Mouse (Mus musculus) hindlimb bud, embryonic 11.5 days (tissue): ENCODE data around the gene Nup107.
"Not testable (repeated sequence)": the region's sequence is repeated elsewhere in the genome, so short reads cannot be mapped to it uniquely, and the experiment has no call there.

Experiments used
- DNase-seq: peaks from one replicate; pipeline ENCODE4 v3.0.0-alpha.2; 2012; ENCODE audit warnings: low read depth, low spot score; ENCODE audit errors: extremely low spot score

Nup107 gene

GRCm38 (mm10) chr10:117753711-117754608 is 38.5 kb downstream of the Nup107 start:
- no peak for DNase-seq

DNA sequence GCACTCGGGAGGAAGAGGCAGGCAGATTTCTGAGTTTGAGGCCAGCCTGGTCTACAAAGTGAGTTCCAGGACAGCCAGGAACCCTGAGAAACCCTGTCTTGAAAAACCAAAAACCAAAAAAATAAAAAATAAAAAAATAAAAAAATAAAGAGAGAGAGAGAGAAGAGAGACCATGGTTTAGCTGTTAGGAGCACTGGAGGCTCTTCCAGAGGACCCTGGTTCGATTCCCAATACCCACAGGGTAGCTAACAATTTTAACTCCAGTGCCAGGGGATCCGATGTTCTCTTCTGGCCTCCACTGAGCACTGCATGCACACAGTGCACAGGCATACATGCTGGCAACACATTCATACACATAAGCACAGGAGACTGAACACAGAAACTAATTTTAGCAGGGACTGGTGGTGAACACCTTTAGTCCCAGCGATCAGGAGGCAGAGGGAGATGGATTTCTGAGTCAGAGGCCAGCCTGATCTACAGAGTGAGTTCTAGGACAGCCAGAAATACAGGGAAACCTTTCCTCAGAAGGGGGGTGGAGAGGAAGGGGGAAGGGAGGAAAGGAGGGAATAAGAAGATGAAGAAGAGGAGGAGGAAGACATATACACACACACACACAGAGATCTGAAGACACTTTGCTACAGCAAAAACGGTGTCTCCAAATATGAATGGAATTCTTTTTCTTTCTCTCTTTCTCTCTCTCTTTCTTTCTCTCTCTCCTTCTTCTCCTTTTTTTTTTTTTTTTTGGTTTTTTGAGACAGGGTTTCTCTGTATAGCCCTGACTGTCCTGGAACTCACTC is 39.5 kb downstream of the Nup107 start:
- DNase-seq, result no peak

DNA sequence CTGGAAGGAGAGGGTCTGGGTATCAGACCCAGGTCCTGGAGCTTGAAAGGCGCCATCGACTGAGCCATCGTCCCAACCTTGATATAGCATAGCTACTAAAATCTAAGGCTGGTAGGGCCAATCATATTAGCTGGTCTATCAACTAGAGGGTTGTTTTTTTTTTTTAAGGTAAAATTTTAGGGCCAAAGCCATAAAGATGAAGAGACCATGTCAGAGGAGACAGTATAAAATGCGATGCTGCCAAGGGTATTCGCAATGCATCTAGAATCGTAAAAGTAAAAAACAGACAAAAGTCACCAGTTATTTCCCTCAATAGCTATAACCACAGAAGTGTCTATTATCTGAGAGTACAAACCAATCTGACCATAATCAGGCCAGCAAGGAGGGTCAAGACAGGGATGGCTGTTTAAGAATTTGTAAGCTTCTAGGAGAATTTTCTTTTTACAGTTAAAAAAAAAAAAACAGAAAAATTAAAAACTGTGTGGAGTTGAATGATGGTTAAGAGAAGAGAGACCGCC is 40.1 kb downstream of the Nup107 start:
- DNase-seq, result no peak

DNA sequence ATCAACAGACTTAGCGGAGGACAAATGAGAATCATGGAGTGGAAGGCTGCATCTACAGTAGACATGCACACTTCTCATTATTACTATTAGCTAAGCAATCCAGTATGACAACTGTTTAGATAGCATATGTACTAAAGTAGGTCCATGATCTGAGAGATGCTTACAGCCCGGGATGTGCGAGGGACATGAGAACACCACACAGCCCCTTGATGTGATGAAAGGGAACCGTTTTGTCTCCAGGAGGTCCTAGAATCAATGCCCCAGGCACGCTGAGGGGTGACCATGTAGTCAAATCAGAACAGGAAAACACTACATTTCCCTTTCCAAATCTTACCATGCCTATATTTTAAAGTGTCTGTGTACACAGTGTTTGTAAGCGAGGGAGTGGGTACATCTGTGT is 40.8 kb downstream of the Nup107 start:
- no peak for DNase-seq

DNA sequence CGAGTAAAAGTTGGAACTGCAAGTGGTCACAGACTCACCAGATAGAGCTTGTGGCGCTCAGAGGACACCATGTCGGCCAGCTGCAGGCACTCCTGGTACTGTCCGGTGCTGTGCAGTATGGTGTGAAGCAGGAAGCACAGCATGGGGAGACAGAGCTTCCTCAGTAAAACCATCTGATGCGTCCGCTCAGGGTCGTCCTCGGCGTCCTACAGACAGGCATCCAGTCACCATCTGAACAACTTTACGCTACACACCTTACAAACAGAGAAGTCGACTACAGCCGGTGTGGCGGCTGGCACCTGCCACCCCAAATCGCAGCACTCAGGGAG is 41.3 kb downstream of the Nup107 start:
- DNase-seq, result no peak

DNA sequence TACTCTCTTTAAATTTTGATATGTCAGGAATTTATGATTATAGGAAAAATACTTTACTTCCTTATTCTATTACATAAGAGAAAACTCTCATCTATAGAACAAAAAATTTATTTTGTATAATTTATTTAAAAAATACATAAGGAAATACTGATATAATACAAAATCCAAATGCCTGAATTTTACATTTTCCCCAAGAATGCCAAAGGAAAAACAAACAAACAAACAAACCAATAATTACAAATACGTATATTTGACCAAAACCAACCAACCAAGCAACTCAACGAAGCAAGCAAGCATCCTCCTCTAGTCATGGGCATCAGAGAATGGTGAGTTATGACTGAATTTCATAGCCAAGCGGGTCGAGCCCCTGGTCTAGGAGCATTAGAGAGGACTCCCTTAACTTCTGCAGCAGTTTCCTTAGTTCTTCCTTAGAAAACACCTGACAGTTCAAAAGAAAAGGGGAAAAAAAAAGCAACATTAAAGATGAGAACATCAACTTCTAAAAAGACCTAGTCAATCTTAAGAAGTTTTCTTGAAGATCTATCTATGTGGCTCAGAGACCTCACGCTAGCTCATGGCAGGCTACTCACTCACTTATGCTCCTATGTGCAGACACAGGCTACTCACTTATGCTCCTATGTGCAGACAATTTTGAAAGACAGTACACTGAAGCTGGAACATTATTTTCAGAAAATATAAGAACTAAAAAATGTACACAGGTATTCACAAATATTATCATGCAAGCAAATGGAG is 41.8 kb downstream of the Nup107 start:
- no peak for DNase-seq

DNA sequence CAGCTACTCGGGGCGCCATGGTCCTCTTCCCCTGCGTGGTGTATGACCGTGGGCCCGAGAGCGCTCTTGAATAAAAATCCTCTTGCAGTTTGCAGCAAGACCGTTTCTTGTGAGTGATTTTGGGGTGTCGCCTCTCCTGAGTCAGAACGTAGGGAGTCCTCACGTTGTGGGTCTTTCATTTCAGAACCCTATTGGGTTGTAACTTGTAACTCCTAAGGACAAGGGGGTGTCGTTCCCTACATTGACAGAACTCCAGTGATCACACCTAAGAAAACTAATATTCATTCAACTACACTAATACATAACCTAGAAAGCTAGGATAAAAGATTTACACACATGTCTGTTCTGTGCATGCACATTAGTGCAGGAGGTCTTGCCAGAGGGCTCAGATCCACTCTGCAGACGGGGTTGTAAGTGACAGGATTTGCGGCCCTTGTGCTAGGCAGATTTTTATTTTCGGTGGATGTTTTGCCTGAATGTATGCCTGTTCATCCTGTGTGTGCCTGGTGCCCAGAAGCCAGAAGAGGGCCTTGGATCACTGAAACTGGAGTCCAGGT is 42.6 kb downstream of the Nup107 start:
- no peak for DNase-seq

GRCm38 (mm10) chr10:117749050-117749686 is 43.3 kb downstream of the Nup107 start:
- no peak for DNase-seq

- DNase-seq, result no peak
These were observed 44.0 kb downstream of the Nup107 start for GRCm38 (mm10) chr10:117748276-117749049.

GRCm38 (mm10) chr10:117747711-117748110 is 44.8 kb downstream of the Nup107 start:
- DNase-seq, result no peak

DNA sequence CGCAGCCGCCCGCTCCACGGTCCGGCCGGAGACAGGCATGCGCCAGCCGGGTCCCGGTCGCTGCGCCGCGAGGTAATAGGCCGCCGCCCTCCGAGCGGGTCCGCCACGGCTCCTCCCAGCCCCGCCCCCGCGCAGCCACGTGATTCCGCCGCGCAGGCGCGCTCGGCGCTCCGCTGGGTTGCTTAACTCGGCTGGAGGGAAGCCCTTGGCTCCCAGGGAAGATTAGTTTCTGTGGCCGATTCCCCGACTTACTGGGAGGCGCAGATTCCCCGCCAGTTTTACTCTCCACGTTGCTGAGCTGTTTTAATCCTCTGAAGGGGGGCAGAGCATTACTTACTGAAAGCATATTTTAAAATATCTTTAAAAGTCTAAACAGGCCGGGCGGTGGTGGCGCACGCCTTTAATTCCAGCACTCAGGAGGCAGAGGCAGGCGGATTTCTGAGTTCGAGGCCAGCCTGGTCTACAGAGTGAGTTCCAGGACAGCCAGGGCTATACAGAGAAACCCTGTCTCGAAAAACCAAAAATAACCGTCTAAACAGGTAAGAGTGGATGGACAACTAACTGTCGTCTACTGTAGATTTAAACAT is 46.1 kb downstream of the Nup107 start, which contains the start of gene Slc35e3:
Slc35e3 (minus strand) TSS at position 69 of the 587 bp plus-strand sequence.
- DNase-seq, result peak; percentile 54

DNA sequence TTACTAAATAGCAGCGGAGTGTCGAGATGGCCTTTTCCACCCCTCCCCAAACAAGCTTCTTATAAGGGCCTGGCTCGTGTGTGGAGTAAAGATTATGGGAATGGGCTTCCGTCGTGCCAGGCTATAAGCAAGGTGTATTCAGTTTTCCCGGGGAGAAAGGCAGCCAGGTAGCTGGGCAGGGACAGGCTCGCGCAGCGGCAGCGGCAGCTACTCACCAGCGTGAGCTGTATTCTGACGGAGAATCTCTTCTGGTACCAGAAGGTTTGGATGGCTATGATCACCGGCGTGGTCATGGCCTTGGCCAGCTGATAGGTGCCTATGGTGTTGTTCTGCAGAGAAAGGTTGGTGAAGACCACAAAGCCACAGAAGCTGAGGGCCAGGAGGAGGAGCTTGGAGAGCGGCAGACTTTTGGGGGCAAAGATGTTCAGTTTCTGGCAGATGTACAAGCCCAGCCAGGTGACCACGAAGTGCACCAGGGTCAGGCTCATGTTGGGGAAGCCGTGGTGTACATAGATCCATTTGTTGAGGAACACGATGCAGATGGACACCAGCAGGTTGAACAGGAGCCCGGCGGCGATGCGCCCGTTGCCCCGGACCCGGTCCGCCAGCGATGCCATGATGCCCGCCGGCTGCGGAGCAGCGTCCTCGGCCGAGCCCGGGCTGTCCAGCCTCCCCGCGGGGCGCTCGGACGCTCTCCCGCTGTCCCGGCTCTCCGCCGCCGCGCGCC is 46.8 kb downstream of the Nup107 start:
- DNase-seq, result not testable (repeated sequence)

DNA sequence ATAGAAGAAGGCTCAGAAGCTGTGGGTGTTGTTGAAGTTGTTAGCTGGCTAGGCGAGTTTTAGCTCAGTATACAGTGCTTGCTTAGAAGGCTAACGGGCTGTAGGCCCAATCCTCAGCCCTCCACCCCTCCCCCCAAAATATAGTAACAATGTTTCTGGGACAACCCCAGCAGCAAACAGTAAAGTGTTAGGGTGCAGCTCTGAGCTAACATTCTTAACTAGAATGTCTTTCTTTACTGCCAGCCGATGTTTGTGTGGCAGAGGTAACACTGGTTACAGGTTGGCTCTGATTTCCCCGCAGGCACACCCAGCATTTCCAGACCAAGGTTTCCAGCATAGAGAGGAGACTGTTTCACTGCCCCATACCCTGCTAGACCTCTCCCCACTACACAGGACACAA is 48.6 kb downstream of the Nup107 start:
- DNase-seq, result no peak

DNA sequence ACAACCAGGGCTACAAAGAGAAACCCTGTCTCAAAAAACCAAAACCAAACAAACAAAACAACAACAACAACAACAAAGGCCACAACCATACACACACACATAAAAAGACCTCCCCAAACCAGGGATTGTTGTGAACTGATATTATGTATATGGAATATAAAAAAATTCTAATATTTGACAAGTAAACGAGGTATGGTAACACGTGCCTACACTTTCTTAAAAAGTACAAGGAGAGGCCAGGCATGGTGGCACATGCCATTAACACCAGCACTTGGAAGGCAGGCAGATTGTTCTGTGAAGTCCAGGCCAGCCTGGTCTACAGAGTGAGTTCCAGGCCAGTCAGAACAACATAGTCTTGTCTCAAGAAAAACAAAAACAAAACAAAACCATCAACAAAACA is 49.3 kb downstream of the Nup107 start:
- DNase-seq, result no peak

- no peak for DNase-seq
These were observed 49.9 kb downstream of the Nup107 start for GRCm38 (mm10) chr10:117742618-117743017.

GRCm38 (mm10) chr10:117741698-117742475 is 50.6 kb downstream of the Nup107 start:
- no peak for DNase-seq

- DNase-seq, result no peak
These were observed 51.6 kb downstream of the Nup107 start for GRCm38 (mm10) chr10:117740921-117741320.

DNA sequence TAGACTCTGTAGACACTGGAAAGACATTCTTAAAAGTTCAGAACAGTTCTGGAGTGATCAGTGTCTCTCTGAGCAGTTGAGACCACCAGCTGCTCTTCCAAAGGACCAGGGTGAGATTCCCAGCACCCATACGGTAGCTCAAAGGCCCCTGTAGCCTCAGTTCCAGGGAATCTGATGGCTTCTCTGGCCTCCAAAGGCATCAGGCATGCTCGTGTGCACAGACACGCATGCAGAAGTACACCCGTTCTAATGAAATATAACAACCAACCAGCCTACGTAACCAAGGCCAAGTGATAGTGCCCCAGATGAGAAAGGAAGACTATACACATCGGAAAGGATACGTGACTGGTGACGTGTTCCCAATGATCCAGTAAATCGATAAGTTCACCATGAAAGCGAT is 52.3 kb downstream of the Nup107 start:
- DNase-seq, result no peak
